17 mouse cellular contexts compared by ENCODE assay signal in the genomic region with DNA sequence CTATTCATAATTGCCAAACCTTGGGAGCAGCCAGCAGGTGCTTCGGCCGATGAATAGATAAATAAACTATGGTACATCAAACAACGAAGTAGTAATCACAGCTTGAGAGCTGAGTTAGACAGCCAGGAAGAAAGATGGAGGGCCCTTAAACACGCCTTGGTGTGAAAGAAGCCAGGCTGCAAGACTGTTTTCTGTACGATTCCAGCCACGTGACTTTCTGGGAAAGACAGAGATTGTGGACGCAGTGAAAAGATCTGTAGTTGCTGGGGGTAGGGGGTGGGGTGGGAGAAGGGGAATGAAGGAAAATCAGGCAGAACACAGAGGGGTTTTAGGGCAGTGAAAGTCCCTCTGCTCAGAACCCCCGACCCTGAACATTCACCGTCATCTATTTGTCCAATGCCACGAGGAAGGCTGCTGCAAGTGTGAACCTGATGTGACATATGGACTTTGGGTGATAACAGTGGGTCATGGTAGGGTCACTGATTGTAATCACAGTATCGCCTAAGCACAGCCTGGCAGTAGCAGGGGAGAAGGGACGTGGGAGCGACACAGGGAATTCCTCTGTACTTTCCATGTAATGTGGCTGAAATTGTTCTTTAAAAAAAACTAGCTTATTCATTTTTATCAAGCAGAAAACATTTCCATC.
DNase-seq lines count a peak whose midpoint lies in the region; ATAC-seq and TF ChIP-seq lines count a peak whose summit lies in the region.
"Had no signal": no experiment of that assay in that cellular context is flagged by ENCODE, and none has a peak within 500 bp of the region (broad histone marks: within the 10 kb centered on the region; RNA-seq: fewer than 3 reads in every experiment).

No protein-coding gene starts in this region.

- peak overlapping the region; percentile 36; the same call in 1 of the 2 replicates for H3K4me2 ChIP-seq in heart, embryonic 11.5 days
- H3K4me2 ChIP-seq in midbrain, embryonic 11.5 days = no peak overlapping the region
- no peak overlapping the region for H3K4me2 ChIP-seq in midbrain, postnatal 0 days (ENCODE audit: low read depth, low read length, poor library complexity, severe bottlenecking)
- no peak overlapping the region for H3K4me2 ChIP-seq in liver, embryonic 16.5 days (ENCODE audit: low read depth, low read length)
- H3K4me2 ChIP-seq: embryonic facial prominence, embryonic 12.5 days; forebrain, embryonic 15.5 days; kidney, embryonic 15.5 days; lung, embryonic 14.5 days had no signal

- no peak for DNase-seq in heart, postnatal 14 days
- DNase-seq in midbrain, embryonic 11.5 days (ENCODE audit: low spot score, missing footprints) = peak; percentile 49
- DNase-seq in midbrain, postnatal 0 days (ENCODE audit: low spot score) = no peak
- DNase-seq in lung, postnatal 36 days = no peak
- DNase-seq in gastrocnemius, adult 8-10 months (ENCODE audit: low spot score in 2 of 2) = no peak
- DNase-seq: B cell, adult 2 months; heart, postnatal 4 days; left cerebral cortex, postnatal 4 days; lung, embryonic 14.5 days; thymus, postnatal 36 days had no signal

- ATAC-seq in heart, embryonic 11.5 days (replicated peaks; ENCODE audit: insufficient number of reproducible peaks, low FRiP score, low TSS enrichment) = no peak
- no peak for ATAC-seq in midbrain, embryonic 11.5 days (ENCODE audit: low FRiP score)
- ATAC-seq in midbrain, postnatal 0 days (ENCODE audit: low FRiP score) = no peak
- ATAC-seq in liver, embryonic 16.5 days (ENCODE audit: low read depth) = peak; percentile 80
- ATAC-seq: forebrain, embryonic 15.5 days; midbrain, embryonic 16.5 days had no signal

- no peaks in the 10 kb centered on the region for H3K36me3 ChIP-seq in heart, embryonic 11.5 days (ENCODE audit: control insufficient read depth, insufficient read depth, low read length)
- no peaks in the 10 kb centered on the region for H3K36me3 ChIP-seq in midbrain, embryonic 11.5 days (ENCODE audit: control insufficient read depth, insufficient read depth, low read length)
- H3K36me3 ChIP-seq in midbrain, postnatal 0 days (ENCODE audit: insufficient read depth, low read length) = no peaks in the 10 kb centered on the region
- H3K36me3 ChIP-seq in liver, embryonic 16.5 days (ENCODE audit: control insufficient read depth, insufficient read depth) = no peaks in the 10 kb centered on the region
- H3K36me3 ChIP-seq: embryonic facial prominence, embryonic 12.5 days; forebrain, embryonic 15.5 days; kidney, embryonic 15.5 days had no signal

- WGBS in heart, embryonic 11.5 days (ENCODE audit: insufficient replicate concordance) = 20% methylated on average over 13 of the region's 13 CpGs
- WGBS in midbrain, embryonic 11.5 days = 81% methylated on average over 13 of the region's 13 CpGs
- 75% methylated on average over 13 of the region's 13 CpGs for WGBS in midbrain, postnatal 0 days
- WGBS in liver, embryonic 16.5 days (ENCODE audit: insufficient replicate concordance) = 47% methylated on average over 13 of the region's 13 CpGs

- intact Hi-C loops in heart, postnatal 14 days (cut with DNase I) = no loop called here

- H3K4me1 ChIP-seq in heart, embryonic 11.5 days (ENCODE audit: control insufficient read depth, insufficient read depth, low read length) = peaks cover 33% of the 10 kb centered on the region
- H3K4me1 ChIP-seq in midbrain, embryonic 11.5 days (ENCODE audit: control insufficient read depth, insufficient read depth, low read length) = no peaks in the 10 kb centered on the region
- H3K4me1 ChIP-seq in midbrain, postnatal 0 days (ENCODE audit: insufficient read depth, low read length) = no peaks in the 10 kb centered on the region
- no peaks in the 10 kb centered on the region; the same call in 1 of the 2 replicates for H3K4me1 ChIP-seq in liver, embryonic 16.5 days (ENCODE audit: control insufficient read depth, low read depth, low read length)

- TF ChIP-seq CTCF in midbrain, postnatal 0 days (IDR thresholded peaks at IDR 0.05) = no peak

- H3K9me3 ChIP-seq in heart, embryonic 11.5 days (replicated peaks; ENCODE audit: control insufficient read depth, low read length) = no peaks in the 10 kb centered on the region
- no peaks in the 10 kb centered on the region for H3K9me3 ChIP-seq in midbrain, embryonic 11.5 days (ENCODE audit: control insufficient read depth, low read length)
- H3K9me3 ChIP-seq in midbrain, postnatal 0 days (ENCODE audit: low read length) = no peaks in the 10 kb centered on the region
- no peaks in the 10 kb centered on the region for H3K9me3 ChIP-seq in liver, embryonic 16.5 days (replicated peaks; ENCODE audit: control insufficient read depth, low read length)
- H3K9me3 ChIP-seq: embryonic facial prominence, embryonic 12.5 days; forebrain, embryonic 15.5 days; kidney, embryonic 15.5 days had no signal

- no peak overlapping the region for H3K4me3 ChIP-seq in heart, embryonic 11.5 days (ENCODE audit: low read depth, low read length)
- no peak overlapping the region for H3K4me3 ChIP-seq in midbrain, embryonic 11.5 days (ENCODE audit: low read depth, low read length)
- H3K4me3 ChIP-seq in midbrain, postnatal 0 days (ENCODE audit: low read depth, low read length) = no peak overlapping the region
- no peak overlapping the region for H3K4me3 ChIP-seq in liver, embryonic 16.5 days (ENCODE audit: low read depth, low read length)
- H3K4me3 ChIP-seq: embryonic facial prominence, embryonic 12.5 days; forebrain, embryonic 15.5 days; kidney, embryonic 15.5 days had no signal

- no peaks in the 10 kb centered on the region for H3K27me3 ChIP-seq in heart, embryonic 11.5 days (ENCODE audit: control insufficient read depth, insufficient read depth, low read length)
- H3K27me3 ChIP-seq in midbrain, embryonic 11.5 days (ENCODE audit: control insufficient read depth, insufficient read depth, low read length) = no peaks in the 10 kb centered on the region
- H3K27me3 ChIP-seq in midbrain, postnatal 0 days (ENCODE audit: insufficient read depth, low read length) = no peaks in the 10 kb centered on the region
- no peaks in the 10 kb centered on the region for H3K27me3 ChIP-seq in liver, embryonic 16.5 days (ENCODE audit: control insufficient read depth, insufficient read depth, low read depth, low read length)
- H3K27me3 ChIP-seq: embryonic facial prominence, embryonic 12.5 days; forebrain, embryonic 15.5 days; kidney, embryonic 15.5 days had no signal

- no peak overlapping the region for H3K9ac ChIP-seq in heart, embryonic 11.5 days (ENCODE audit: low read depth, low read length)
- no peak overlapping the region for H3K9ac ChIP-seq in midbrain, embryonic 11.5 days (ENCODE audit: low read length)
- H3K9ac ChIP-seq in midbrain, postnatal 0 days (replicated peaks; ENCODE audit: low read length, poor library complexity, severe bottlenecking) = no peak overlapping the region
- no peak overlapping the region for H3K9ac ChIP-seq in liver, embryonic 16.5 days (ENCODE audit: low read depth, low read length)
- H3K9ac ChIP-seq: embryonic facial prominence, embryonic 12.5 days; forebrain, embryonic 15.5 days; kidney, embryonic 15.5 days; lung, embryonic 14.5 days had no signal

- no peak overlapping the region for H3K27ac ChIP-seq in heart, embryonic 11.5 days (ENCODE audit: low read depth, low read length)
- no peak overlapping the region for H3K27ac ChIP-seq in midbrain, embryonic 11.5 days (ENCODE audit: low read depth, low read length)
- no peak overlapping the region for H3K27ac ChIP-seq in midbrain, postnatal 0 days (ENCODE audit: low read depth, low read length)
- H3K27ac ChIP-seq in liver, embryonic 16.5 days (ENCODE audit: low read length) = no peak overlapping the region
- H3K27ac ChIP-seq: embryonic facial prominence, embryonic 12.5 days; forebrain, embryonic 15.5 days; kidney, embryonic 15.5 days; macrophage had no signal
